Mouse (Mus musculus): ENCODE data around the gene Cnga3. TPM values are rescaled to one million over a fixed set of nuclear protein-coding genes. Genes with fewer than 3 reads are reported as not detected.

The Cnga3 gene
- polyA plus RNA-seq (2014; fragmentation: Nextera tagmentation; extraction: Ambion mirVana) = not detected in 2 replicates

- H3K4me2 ChIP-seq = no peak within 1 kb of the TSS
- H3K9ac ChIP-seq (ENCODE audit: low read depth, low read length) = no peak within 1 kb of the TSS
- H3K27me3 ChIP-seq (ENCODE audit: control insufficient read depth, insufficient read depth, low read length) = no peaks in the 10 kb centered on the region
- WGBS (ENCODE audit: insufficient replicate concordance) = 25% methylated on average over 1 of the region's 1 CpGs
- no peak within 1 kb of the TSS for H3K4me3 ChIP-seq (ENCODE audit: low read depth, low read length)
- no peaks in the 10 kb centered on the region for H3K36me3 ChIP-seq (ENCODE audit: control insufficient read depth, insufficient read depth, low read length)
- no peak within 1 kb of the TSS for H3K27ac ChIP-seq (ENCODE audit: low read depth, low read length)
- no peaks in the 10 kb centered on the region for H3K9me3 ChIP-seq (replicated peaks; ENCODE audit: control insufficient read depth, low read length)
- ATAC-seq (replicated peaks; ENCODE audit: insufficient number of reproducible peaks, low FRiP score, low TSS enrichment) = no peak
- H3K4me1 ChIP-seq (ENCODE audit: control insufficient read depth, insufficient read depth, low read length) = no peaks in the 10 kb centered on the region
Measured at GRCm38 (mm10) chr1:37214144-37214543, at the start of gene Cnga3. Gene Cnga3 (plus strand): TSS chr1:37214434.

DNA sequence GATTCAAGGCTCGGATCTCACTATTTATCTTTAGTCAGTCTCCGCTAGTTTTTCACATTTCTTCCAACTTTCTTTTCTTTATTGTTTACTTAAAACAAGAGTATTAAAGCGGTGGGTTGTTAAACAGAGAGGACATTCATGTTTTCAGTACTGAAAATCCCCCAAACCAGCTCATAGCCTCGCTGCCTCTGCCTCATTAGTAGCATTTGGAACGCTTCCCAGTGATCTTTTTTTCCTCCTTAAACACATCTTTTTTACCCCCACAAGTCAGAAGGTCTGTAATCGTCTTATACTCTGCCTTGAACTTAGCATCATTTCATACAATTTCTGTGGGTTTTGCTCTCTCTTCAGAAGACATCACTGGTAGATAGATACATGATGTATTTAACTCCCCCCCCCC, 48.2 kb upstream of the Cnga3 start:
- Histone ChIP-seq H3K4me3 (ENCODE audit: low read depth, low read length) (no peak overlapping the region), H3K27ac (ENCODE audit: low read depth, low read length) (no peak overlapping the region), H3K9me3 (replicated peaks; ENCODE audit: control insufficient read depth, low read length) (peaks cover under 1% of the 10 kb centered on the region; the same call in 1 of the 2 replicates), H3K36me3 (ENCODE audit: control insufficient read depth, insufficient read depth, low read length) (no peaks in the 10 kb centered on the region), H3K4me2 (no peak overlapping the region), H3K4me1 (ENCODE audit: control insufficient read depth, insufficient read depth, low read length) (no peaks in the 10 kb centered on the region), H3K9ac (ENCODE audit: low read depth, low read length) (no peak overlapping the region), H3K27me3 (ENCODE audit: control insufficient read depth, insufficient read depth, low read length) (no peaks in the 10 kb centered on the region)
- WGBS (ENCODE audit: insufficient replicate concordance) = 63% methylated on average over 6 of the region's 6 CpGs
- no peak for ATAC-seq (replicated peaks; ENCODE audit: insufficient number of reproducible peaks, low FRiP score, low TSS enrichment)

DNA sequence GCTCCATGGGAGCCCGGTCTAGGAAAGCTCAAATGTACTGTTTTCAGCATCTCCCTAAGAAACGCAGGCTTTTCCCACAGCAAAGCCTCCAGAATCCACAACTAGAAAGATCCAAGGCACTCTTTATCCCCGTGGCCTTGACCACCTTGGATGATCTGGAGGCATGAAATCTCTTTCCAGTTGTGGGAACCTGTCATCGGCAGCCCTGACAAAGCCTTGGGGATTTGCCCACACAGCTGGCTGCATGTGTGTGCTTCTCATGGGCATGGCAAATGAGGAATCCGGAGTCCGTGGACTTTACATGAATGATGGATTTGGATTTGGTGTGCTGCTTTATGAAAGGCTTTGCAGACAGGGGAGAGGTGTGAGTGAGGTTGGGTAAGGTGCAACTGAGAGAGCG, 46.3 kb upstream of the Cnga3 start:
- Histone ChIP-seq H3K4me1 (ENCODE audit: control insufficient read depth, insufficient read depth, low read length) (no peaks in the 10 kb centered on the region), H3K36me3 (ENCODE audit: control insufficient read depth, insufficient read depth, low read length) (no peaks in the 10 kb centered on the region), H3K27ac (ENCODE audit: low read depth, low read length) (no peak overlapping the region), H3K27me3 (ENCODE audit: control insufficient read depth, insufficient read depth, low read length) (no peaks in the 10 kb centered on the region), H3K9me3 (replicated peaks; ENCODE audit: control insufficient read depth, low read length) (no peaks in the 10 kb centered on the region), H3K4me3 (ENCODE audit: low read depth, low read length) (no peak overlapping the region), H3K9ac (ENCODE audit: low read depth, low read length) (no peak overlapping the region), H3K4me2 (no peak overlapping the region)
- ATAC-seq (replicated peaks; ENCODE audit: insufficient number of reproducible peaks, low FRiP score, low TSS enrichment) = no peak
- 78% methylated on average over 7 of the region's 7 CpGs for WGBS (ENCODE audit: insufficient replicate concordance)

- H3K9me3 ChIP-seq (replicated peaks; ENCODE audit: control insufficient read depth, low read length) = no peaks in the 10 kb centered on the region
- H3K4me2 ChIP-seq = no peak overlapping the region
- 83% methylated on average over 2 of the region's 2 CpGs for WGBS (ENCODE audit: insufficient replicate concordance)
- no peaks in the 10 kb centered on the region for H3K36me3 ChIP-seq (ENCODE audit: control insufficient read depth, insufficient read depth, low read length)
- H3K9ac ChIP-seq (ENCODE audit: low read depth, low read length) = no peak overlapping the region
- no peaks in the 10 kb centered on the region for H3K27me3 ChIP-seq (ENCODE audit: control insufficient read depth, insufficient read depth, low read length)
- H3K27ac ChIP-seq (ENCODE audit: low read depth, low read length) = no peak overlapping the region
- H3K4me1 ChIP-seq (ENCODE audit: control insufficient read depth, insufficient read depth, low read length) = no peaks in the 10 kb centered on the region; the same call in 1 of the 2 replicates
- ATAC-seq (replicated peaks; ENCODE audit: insufficient number of reproducible peaks, low FRiP score, low TSS enrichment) = no peak
- no peak overlapping the region for H3K4me3 ChIP-seq (ENCODE audit: low read depth, low read length)
Measured at GRCm38 (mm10) chr1:37177874-37178273, 36.4 kb upstream of the Cnga3 start.

DNA sequence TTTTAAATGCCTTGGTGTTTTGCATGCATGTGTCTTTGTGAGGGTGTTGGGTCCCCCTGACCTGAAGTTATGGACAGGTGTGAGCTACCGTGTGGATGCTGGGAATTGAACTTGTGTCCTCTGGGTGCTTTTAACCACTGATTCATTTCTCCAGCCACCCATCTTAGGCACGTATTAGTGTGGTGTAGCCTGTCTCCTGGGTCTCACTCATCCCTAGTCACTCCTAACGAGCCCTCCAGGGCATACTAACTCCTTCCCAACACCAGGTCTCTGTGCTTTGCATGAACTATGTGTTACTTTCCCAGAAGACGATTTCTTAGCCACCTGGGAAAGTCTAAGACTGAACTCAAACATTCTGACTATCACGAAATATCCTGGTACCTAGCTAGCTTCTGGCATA, 34.4 kb upstream of the Cnga3 start:
- Histone ChIP-seq H3K9ac (ENCODE audit: low read depth, low read length) (no peak overlapping the region), H3K27me3 (ENCODE audit: control insufficient read depth, insufficient read depth, low read length) (no peaks in the 10 kb centered on the region), H3K27ac (ENCODE audit: low read depth, low read length) (no peak overlapping the region), H3K4me3 (ENCODE audit: low read depth, low read length) (no peak overlapping the region), H3K4me1 (ENCODE audit: control insufficient read depth, insufficient read depth, low read length) (no peaks in the 10 kb centered on the region; the same call in 1 of the 2 replicates), H3K9me3 (replicated peaks; ENCODE audit: control insufficient read depth, low read length) (no peaks in the 10 kb centered on the region), H3K4me2 (no peak overlapping the region), H3K36me3 (ENCODE audit: control insufficient read depth, insufficient read depth, low read length) (no peaks in the 10 kb centered on the region)
- 71% methylated on average over 5 of the region's 5 CpGs for WGBS (ENCODE audit: insufficient replicate concordance)
- no peak for ATAC-seq (replicated peaks; ENCODE audit: insufficient number of reproducible peaks, low FRiP score, low TSS enrichment)

- no peak for ATAC-seq (replicated peaks; ENCODE audit: insufficient number of reproducible peaks, low FRiP score, low TSS enrichment)
- no peak overlapping the region for H3K9ac ChIP-seq (ENCODE audit: low read depth, low read length)
- H3K4me3 ChIP-seq (ENCODE audit: low read depth, low read length) = no peak overlapping the region
- H3K4me1 ChIP-seq (ENCODE audit: control insufficient read depth, insufficient read depth, low read length) = no peaks in the 10 kb centered on the region; the same call in 1 of the 2 replicates
- no peak overlapping the region for H3K27ac ChIP-seq (ENCODE audit: low read depth, low read length)
- H3K9me3 ChIP-seq (replicated peaks; ENCODE audit: control insufficient read depth, low read length) = no peaks in the 10 kb centered on the region
- no peak overlapping the region for H3K4me2 ChIP-seq
- H3K27me3 ChIP-seq (ENCODE audit: control insufficient read depth, insufficient read depth, low read length) = no peaks in the 10 kb centered on the region
- no peaks in the 10 kb centered on the region for H3K36me3 ChIP-seq (ENCODE audit: control insufficient read depth, insufficient read depth, low read length)
- 56% methylated on average over 6 of the region's 6 CpGs for WGBS (ENCODE audit: insufficient replicate concordance)
Measured at GRCm38 (mm10) chr1:37187050-37187449, 27.2 kb upstream of the Cnga3 start.

- no peaks in the 10 kb centered on the region for H3K4me1 ChIP-seq (ENCODE audit: control insufficient read depth, insufficient read depth, low read length)
- WGBS (ENCODE audit: insufficient replicate concordance) = 56% methylated on average over 4 of the region's 4 CpGs
- no peak overlapping the region for H3K9ac ChIP-seq (ENCODE audit: low read depth, low read length)
- no peak overlapping the region for H3K27ac ChIP-seq (ENCODE audit: low read depth, low read length)
- no peaks in the 10 kb centered on the region for H3K9me3 ChIP-seq (replicated peaks; ENCODE audit: control insufficient read depth, low read length)
- H3K36me3 ChIP-seq (ENCODE audit: control insufficient read depth, insufficient read depth, low read length) = no peaks in the 10 kb centered on the region
- no peak overlapping the region for H3K4me3 ChIP-seq (ENCODE audit: low read depth, low read length)
- H3K4me2 ChIP-seq = no peak overlapping the region
- no peak for ATAC-seq (replicated peaks; ENCODE audit: insufficient number of reproducible peaks, low FRiP score, low TSS enrichment)
- H3K27me3 ChIP-seq (ENCODE audit: control insufficient read depth, insufficient read depth, low read length) = no peaks in the 10 kb centered on the region
Measured at GRCm38 (mm10) chr1:37194607-37195006, 19.6 kb upstream of the Cnga3 start.

GRCm38 (mm10) chr1:37201406-37201805, 12.8 kb upstream of the Cnga3 start:
- H3K4me1 ChIP-seq (ENCODE audit: control insufficient read depth, insufficient read depth, low read length) = no peaks in the 10 kb centered on the region
- no peaks in the 10 kb centered on the region for H3K9me3 ChIP-seq (replicated peaks; ENCODE audit: control insufficient read depth, low read length)
- H3K4me3 ChIP-seq (ENCODE audit: low read depth, low read length) = no peak overlapping the region
- WGBS (ENCODE audit: insufficient replicate concordance) = 79% methylated on average over 4 of the region's 4 CpGs
- H3K4me2 ChIP-seq = no peak overlapping the region
- H3K27ac ChIP-seq (ENCODE audit: low read depth, low read length) = no peak overlapping the region
- ATAC-seq (replicated peaks; ENCODE audit: insufficient number of reproducible peaks, low FRiP score, low TSS enrichment) = no peak
- no peak overlapping the region for H3K9ac ChIP-seq (ENCODE audit: low read depth, low read length)
- no peaks in the 10 kb centered on the region for H3K27me3 ChIP-seq (ENCODE audit: control insufficient read depth, insufficient read depth, low read length)
- H3K36me3 ChIP-seq (ENCODE audit: control insufficient read depth, insufficient read depth, low read length) = no peaks in the 10 kb centered on the region

DNA sequence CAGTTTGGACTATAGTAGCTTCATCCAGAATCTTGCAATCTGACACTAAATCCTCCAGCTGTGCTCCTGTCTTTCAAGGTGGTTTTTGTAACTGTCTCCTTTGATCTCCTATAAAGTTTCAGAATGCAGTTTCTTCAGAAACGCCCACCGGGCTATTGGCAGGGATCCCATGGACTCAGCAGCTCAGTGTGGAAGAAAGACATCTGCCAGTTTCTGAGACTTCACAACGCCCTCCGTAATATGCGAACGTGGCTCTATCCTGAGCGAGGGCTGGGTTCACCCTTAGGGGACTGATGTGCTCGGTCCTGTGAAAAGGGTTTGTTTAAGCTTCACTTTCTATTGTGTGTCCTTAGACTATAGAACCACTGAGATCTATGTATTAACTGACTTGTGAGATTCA, 6.5 kb upstream of the Cnga3 start:
- H3K9ac ChIP-seq (ENCODE audit: low read depth, low read length) = no peak overlapping the region
- H3K4me3 ChIP-seq (ENCODE audit: low read depth, low read length) = no peak overlapping the region
- ATAC-seq (replicated peaks; ENCODE audit: insufficient number of reproducible peaks, low FRiP score, low TSS enrichment) = no peak
- H3K27me3 ChIP-seq (ENCODE audit: control insufficient read depth, insufficient read depth, low read length) = no peaks in the 10 kb centered on the region
- H3K9me3 ChIP-seq (replicated peaks; ENCODE audit: control insufficient read depth, low read length) = no peaks in the 10 kb centered on the region
- H3K4me1 ChIP-seq (ENCODE audit: control insufficient read depth, insufficient read depth, low read length) = no peaks in the 10 kb centered on the region
- 83% methylated on average over 8 of the region's 8 CpGs for WGBS (ENCODE audit: insufficient replicate concordance)
- no peaks in the 10 kb centered on the region for H3K36me3 ChIP-seq (ENCODE audit: control insufficient read depth, insufficient read depth, low read length)
- no peak overlapping the region for H3K4me2 ChIP-seq
- H3K27ac ChIP-seq (ENCODE audit: low read depth, low read length) = no peak overlapping the region
